Mouse (Mus musculus): ENCODE results near the gene Zzz3. TPM values are rescaled to one million over a fixed set of nuclear protein-coding genes. Genes with fewer than 3 reads are reported as not detected.

The Zzz3 gene
- total RNA-seq, 2 experiments from 2014 or later, result 40.9 to 41.6 TPM

DNA sequence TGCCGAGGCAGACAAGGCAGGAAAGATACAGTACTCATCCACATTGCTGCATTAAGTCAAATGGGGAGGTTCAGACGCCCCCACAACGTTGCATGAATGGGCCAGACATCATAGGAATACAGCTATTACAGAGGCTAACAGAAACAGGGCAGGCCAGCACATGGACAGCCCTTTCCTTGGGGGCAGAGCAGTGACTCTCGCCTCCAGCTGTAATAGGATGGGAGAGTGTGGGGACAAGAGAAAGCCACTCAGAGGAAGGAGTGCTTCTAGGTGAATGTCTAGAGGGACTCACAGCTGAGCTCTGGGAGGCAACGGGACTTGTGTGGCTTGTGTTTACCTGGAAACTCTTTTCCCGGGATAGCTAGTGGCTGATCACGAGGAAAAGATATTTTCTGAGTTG is 88.5 kb downstream of the Zzz3 start:
- intact Hi-C loops (cut with DNase I), result loop anchor here (2.0 kb wide), 1 partner anchor 69 kb away; no protein-coding TSS in a partner anchor
- no peak for DNase-seq (ENCODE audit: low spot score in 2 of 2)

DNA sequence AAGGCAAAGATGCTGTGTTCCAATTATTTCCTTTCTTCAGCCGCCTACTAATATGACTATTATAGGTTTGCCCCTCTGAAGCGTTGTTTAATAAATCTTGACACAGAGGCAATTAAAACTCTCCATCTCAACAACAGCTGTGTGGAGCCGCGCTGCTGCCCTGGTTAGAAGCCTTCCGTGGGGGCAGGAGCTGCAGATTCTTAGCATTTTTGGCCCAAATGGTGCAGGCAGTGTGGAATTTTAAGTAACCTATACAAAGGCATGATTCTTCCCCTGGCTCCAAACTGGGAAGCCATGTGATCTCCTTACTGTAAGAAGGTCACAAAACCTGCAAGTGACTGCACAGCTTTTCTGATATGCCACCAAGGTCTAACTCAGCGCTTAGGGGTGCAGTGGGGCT is 88.9 kb downstream of the Zzz3 start:
- DNase-seq (ENCODE audit: low spot score in 2 of 2), result peak in 1 of 2 experiments; percentile 35
- intact Hi-C loops (cut with DNase I), result loop anchor here (2.0 kb wide), 1 partner anchor 69 kb away; no protein-coding TSS in a partner anchor

DNA sequence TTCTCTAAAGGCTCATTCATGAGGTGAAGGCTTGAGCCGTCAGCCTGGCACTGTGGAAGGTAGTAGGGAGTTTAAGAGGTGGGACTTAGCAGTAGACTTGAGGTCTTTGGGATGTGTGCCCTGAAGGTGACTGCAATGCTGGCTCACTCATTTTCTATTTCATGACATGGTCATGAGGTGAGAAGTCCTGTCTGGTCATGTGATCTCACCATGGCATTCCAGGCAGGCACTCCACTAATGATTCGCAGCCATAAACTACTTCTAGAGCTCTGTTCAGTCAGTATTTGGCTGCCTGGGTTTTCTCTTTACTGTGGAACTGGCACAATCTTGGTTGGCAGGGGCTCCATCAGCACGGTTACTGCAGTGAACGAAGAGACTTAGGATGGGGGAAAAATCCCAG is 93.7 kb downstream of the Zzz3 start:
- no peak for DNase-seq (ENCODE audit: low spot score in 2 of 2)
- intact Hi-C loops (cut with DNase I), result no loop called here

DNA sequence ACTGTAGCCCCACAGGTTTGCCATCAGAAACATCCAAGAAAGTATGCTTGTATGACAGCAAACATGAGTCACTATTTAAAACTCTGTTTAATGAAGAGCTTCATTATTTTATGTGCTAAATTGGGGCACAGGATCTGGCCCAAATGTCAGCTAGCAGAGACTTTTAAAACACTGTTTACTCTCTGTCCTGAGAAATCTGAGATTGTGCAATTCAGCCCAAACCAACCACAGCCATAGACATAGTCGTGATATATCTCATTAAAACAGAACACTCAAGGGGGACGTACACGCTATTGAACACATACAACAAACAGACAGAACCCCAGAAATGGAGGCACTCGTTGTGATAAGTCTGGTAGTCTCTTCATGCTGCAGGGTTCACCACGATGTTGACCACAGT is 95.2 kb downstream of the Zzz3 start:
- intact Hi-C loops (cut with DNase I), result no loop called here
- no peak for DNase-seq (ENCODE audit: low spot score in 2 of 2)

DNA sequence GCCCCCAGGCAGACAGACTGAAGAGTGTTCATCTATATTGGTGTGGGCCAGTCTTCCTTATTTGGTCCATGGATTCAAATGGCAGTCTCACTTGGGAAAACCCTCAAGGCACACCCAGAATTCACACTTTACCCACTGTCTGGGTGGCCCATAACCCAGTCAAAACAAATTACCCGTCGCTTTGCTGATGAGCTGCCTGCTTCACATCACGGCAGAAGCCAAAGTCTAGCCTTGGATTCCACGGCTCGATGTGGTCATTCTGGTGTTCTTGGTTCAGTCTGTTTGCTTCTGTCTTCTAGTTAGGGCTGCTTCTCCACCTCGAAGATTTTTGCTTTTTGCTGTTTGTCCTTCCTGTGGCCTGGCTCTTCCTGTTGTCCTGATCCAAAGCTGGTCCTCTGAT is 97.0 kb downstream of the Zzz3 start:
- no peak for DNase-seq (ENCODE audit: low spot score in 2 of 2)
- intact Hi-C loops (cut with DNase I), result no loop called here

DNA sequence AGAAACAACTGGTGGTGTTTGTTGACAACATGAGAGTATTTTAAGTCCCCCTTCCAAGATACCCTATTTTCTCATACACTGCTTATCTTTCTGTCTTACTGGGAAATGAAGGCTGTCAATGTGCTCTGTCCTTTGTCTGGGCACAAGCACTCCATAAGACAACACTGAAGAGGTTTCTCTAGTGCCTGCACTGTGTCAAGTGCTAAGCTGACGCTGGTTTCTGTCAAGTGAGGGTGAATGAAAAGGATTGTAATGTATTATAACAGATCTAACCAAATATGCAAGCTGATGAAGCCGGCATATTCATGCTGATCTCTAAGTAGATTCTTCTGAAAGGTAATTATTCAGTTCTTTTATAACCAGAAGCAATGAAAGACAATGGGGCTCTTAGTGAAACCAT is 98.5 kb downstream of the Zzz3 start:
- no peak for DNase-seq (ENCODE audit: low spot score in 2 of 2)
- intact Hi-C loops (cut with DNase I), result no loop called here

DNA sequence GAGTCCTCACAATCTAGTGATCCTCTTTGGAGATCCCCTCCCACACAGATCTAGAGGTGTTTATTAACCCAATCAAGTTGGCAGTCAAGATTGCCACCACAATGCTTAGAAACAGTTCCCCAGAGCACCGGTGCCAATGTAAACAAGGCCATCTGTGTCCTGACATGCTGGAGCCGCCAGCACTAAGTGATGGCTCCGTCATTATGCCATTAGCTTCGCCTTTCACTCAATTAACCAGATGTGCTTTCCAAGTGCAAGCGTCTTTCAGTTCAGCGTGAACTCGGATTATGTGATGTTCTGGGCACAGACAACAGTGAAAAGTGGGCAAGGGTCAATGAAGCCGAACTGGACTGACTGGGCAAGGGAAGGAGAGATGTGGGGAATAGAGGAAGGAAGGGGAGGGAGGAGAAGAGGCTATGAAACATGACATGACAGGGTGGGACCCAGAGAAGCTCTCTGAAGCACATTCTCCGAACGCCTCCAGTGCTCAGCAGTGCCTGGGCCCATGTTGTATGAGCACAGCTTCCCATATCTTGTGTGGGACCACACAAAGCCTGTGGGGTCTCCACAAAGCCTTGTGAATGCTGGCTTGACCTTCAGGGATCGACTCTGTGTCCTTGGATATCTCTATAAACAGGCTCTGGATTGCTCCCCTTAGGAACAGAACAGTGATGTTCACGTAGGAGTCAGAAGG is 99.5 kb downstream of the Zzz3 start:
- intact Hi-C loops (cut with DNase I), result no loop called here
- DNase-seq (ENCODE audit: low spot score in 2 of 2), result no peak

DNA sequence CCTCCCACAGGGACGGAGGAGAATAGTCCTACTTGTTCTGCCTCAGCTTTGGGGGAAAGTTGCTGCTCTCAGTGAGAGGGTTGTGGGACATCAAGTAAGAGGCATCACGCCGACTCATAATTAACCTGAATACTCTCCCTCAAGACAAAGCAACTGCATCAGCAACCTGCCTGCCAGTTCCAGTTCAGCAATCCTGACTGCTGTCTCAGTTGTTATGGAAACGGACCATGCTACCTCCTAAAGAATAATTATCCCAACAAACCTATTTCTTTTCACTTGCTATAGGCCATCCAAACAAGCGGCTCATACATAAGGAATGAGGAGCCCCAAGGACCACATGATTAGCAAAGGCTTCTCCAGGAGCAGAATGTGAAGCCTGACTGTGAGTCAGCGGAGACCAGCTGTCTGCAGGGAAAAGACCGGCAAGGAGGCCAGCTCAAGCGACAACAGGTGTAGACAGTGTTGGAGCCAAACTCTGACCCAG is 100.2 kb downstream of the Zzz3 start:
- intact Hi-C loops (cut with DNase I), result no loop called here
- no peak for DNase-seq (ENCODE audit: low spot score in 2 of 2)

DNA sequence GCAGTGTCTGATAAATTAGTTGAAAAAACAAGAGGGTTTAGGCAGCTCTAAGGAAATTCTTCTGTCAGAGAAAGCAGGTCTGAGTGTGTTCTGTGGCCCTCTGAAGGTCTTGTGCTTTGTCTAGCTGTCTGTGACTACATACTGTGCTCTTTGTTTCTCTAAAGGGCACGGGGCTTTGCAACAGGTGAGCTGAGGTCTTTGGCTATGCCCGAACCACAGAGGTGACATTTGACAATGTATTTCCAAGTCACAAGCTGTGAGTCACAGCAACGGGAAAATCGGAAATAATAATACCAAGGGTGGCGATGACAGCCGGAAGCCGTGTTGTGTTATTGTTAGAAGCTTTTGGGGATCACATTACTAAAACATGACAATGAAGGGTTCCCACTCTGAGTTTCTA is 101.8 kb downstream of the Zzz3 start:
- intact Hi-C loops (cut with DNase I), result no loop called here
- DNase-seq (ENCODE audit: low spot score in 2 of 2), result no peak

DNA sequence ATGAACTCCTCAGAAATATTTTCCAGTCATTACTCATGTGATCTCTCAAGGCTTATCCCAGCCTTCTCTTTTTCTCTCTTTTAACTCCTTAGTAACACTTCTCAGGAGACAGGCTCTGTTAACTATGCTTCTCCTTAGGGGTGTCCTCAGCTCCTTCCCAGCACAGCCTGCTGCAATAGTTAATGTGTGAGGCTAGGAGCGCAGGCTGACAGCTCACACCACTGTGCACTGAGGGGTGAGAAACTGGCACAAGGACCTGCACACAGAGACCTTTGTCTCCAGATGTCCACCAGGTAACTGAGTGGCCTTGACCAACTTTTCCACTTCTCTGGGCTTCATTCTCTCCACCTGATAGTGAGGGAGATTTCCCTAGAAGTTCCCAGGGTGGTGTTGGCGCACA is 102.6 kb downstream of the Zzz3 start:
- no peak for DNase-seq (ENCODE audit: low spot score in 2 of 2)
- intact Hi-C loops (cut with DNase I), result no loop called here

DNA sequence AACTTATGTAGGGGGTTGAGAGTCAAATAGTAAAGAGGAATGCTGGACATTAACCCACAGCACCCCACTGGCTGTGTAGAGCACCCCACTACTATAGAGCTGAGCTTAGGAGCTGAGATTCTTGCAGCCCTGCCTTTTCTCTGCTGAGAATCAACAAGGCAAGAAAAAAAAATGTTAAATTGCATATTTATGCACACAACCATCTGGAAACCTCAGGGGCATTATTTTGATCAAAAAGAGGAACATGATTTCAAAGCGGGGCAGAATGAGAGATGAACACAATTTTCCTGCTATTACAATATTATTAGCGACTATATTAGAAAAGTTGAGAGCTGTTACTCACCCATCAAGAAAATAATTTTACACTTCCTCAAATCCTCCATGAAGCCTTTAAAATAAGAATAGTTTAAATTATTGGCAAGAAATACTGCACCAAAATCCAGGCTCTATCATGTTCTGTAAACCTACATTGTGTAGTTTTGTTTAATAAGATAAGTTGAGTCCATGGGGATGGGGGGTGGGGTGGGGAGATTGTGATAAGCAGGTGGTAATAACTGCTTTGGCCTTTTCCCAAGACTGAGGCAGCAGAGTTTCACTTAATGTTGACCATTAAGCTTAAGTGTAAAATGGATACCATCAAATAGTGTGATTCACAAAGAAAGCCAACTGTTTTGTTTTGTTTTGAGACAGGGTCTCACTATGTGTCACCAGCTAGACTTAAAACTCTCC is 103.9 kb downstream of the Zzz3 start:
- intact Hi-C loops (cut with DNase I), result no loop called here
- DNase-seq (ENCODE audit: low spot score in 2 of 2), result no peak

DNA sequence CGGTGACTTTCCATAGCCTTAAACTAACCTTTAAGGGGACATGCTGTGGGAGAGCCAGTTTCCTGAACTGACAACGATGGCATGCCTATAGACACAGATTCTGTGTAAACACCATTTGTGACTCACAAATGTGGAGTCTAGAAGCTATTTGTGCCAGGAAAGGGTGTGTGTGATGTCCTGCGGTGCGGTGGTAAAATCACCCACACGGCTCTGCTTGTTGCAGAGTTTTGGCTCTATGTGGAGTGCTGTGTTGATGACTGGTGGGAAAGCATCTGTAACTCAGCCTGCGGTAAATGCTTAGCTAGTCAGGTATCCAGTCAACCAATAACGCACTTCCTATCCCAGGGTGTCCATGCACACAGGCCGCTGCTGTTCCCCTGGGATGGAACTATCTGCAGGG is 112.6 kb downstream of the Zzz3 start:
- no peak for DNase-seq (ENCODE audit: low spot score in 2 of 2)

DNA sequence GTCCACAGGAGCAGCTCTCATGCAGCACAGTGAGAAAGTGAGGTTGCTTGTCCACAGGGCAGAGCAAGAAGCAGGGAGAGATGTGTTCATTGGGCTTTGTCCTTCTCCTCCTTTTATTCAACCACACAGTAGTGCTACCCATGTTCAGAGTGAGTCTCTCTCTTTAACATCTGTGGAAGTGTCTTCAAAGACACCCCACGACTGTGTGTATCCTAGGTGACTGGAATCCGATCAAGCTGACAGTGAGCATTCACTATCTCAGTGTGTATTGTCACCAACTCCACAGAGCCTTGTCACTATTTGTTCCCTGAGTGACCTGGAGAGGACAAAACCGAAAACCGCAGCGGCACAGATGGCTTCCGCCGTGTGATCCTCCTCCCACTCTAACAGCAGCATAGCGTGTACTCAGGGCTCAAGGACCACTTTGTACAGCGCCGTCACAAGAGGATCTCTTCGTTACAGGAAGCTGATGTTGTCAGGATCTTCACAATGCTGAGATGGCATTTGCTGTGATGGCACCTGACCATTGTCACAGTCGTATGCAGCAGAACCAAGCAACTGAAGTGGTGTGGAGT is 113.2 kb downstream of the Zzz3 start:
- no peak for DNase-seq (ENCODE audit: low spot score in 2 of 2)
- intact Hi-C loops (cut with DNase I), result no loop called here

More for the DNA sequence above, 112.6 kb downstream of the Zzz3 start:
- intact Hi-C loops (cut with DNase I), result no loop called here

DNA sequence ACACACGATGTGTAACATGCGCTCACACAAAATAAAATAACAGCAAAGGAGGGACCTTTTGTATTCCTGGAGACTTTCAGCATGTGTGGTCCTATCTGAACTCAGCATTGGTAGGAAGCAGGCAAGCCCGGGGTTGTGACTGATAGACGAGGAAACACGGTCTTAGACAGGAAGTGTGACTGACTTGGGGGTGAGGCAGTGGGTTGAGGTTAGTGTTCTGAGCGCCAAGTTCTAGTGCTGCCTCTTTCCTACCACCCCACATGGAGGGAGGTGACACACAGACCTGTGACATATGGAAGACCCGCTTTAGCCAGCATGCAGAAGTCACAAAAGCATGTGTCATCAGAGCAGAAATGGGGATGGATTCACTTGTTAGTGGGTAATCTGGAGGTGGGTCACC is 114.0 kb downstream of the Zzz3 start:
- intact Hi-C loops (cut with DNase I), result no loop called here
- DNase-seq (ENCODE audit: low spot score in 2 of 2), result no peak

Other genes starting within 250 kb of the Zzz3 start
- gene Gipc2, start 229.2 kb upstream of the Zzz3 start, total RNA-seq (2021), result 1 to 10 TPM; 3.8 to 7.9 TPM
- 10 to 100 TPM; 62.8 to 72.6 TPM for gene Dnajb4, start 185.2 kb upstream of the Zzz3 start, total RNA-seq (2021)
- gene Fubp1, start 185.1 kb upstream of the Zzz3 start, total RNA-seq (2021), result 100 to 1,000 TPM in 1 of 2 experiments, 10 to 100 TPM in 1; 88.4 to 149 TPM
- gene Nexn, start 129.1 kb upstream of the Zzz3 start, total RNA-seq (2021), result 1 to 10 TPM; 3.0 to 4.0 TPM
- 10 to 100 TPM; 74.2 to 79.3 TPM for gene Miga1, start 55.1 kb upstream of the Zzz3 start, total RNA-seq (2021)
- 100 to 1,000 TPM; 126 to 148 TPM for gene Usp33, start 49.0 kb upstream of the Zzz3 start, total RNA-seq (2021)